Mouse (Mus musculus) CH12.LX (cell line): ENCODE data around the gene Diaph2. TPM values are rescaled to one million over a fixed set of nuclear protein-coding genes. Genes with fewer than 3 reads are reported as not detected.

Experiments used
- DNase-seq: peaks from one replicate; pipeline ENCODE4 v3.0.0-alpha.2; 2013; ENCODE audit errors: extremely low read depth
- H3K27ac ChIP-seq: 2 replicates; pipeline ENCODE4 v1.5.1; 2012; ENCODE audit warnings: low read depth, mild to moderate bottlenecking, control low read depth, moderate library complexity; ENCODE audit not compliant: insufficient read depth
- H3K27me3 ChIP-seq: replicated peaks from 2 replicates; pipeline ENCODE3; 2012; ENCODE audit warnings: inconsistent platforms
- H3K36me3 ChIP-seq, 2 experiments: replicated peaks in 1 of 2; 2 replicates each; pipeline versions ENCODE3 to v1.6.1; 2012; ENCODE audit warnings: inconsistent platforms in 1 of 2, low read length in 1 of 2, mild to moderate bottlenecking in 1 of 2, mixed read lengths in 1 of 2, moderate library complexity in 1 of 2; ENCODE audit not compliant: control insufficient read depth in 1 of 2, insufficient read depth in 1 of 2
- H3K4me1 ChIP-seq, 2 experiments: 2 replicates each; pipeline ENCODE4 v1.6.1; 2012; ENCODE audit warnings: inconsistent platforms in 1 of 2, moderate library complexity in 1 of 2; ENCODE audit not compliant: insufficient read depth in 2 of 2, control insufficient read depth in 1 of 2
- H3K4me2 ChIP-seq: 2 replicates; pipeline ENCODE4 v1.6.1; 2012; ENCODE audit warnings: low read depth, mild to moderate bottlenecking, control low read depth; ENCODE audit not compliant: poor library complexity, insufficient read depth, severe bottlenecking
- H3K4me3 ChIP-seq, 3 experiments: fragments of 150-350 bp in 1 of 3; sonication (generic) in 1 of 3; replicated peaks in 1 of 3; 2 replicates each; pipeline versions ENCODE3 to v1.5.1; 2011 to 2012; ENCODE audit warnings: low read depth in 2 of 3, low read length in 2 of 3, mild to moderate bottlenecking in 2 of 3, moderate library complexity in 2 of 3, control low read depth in 1 of 3, improper control_type of control experiment in 1 of 3, inconsistent platforms in 1 of 3, mixed read lengths in 1 of 3; ENCODE audit not compliant: poor library complexity in 1 of 3
- H3K79me2 ChIP-seq: replicated peaks from 2 replicates; pipeline ENCODE4 v1.6.1; 2012; ENCODE audit warnings: mild to moderate bottlenecking, moderate library complexity; ENCODE audit not compliant: control insufficient read depth, poor library complexity, insufficient read depth, severe bottlenecking; ENCODE audit errors: extremely low read depth
- H3K9ac ChIP-seq: 2 replicates; pipeline ENCODE4 v1.6.1; 2012; ENCODE audit warnings: low read depth, mild to moderate bottlenecking, control low read depth, moderate library complexity; ENCODE audit not compliant: insufficient read depth
- H3K9me3 ChIP-seq: replicated peaks from 2 replicates; pipeline ENCODE3; 2012; ENCODE audit warnings: low read length, inconsistent platforms, mixed read lengths
- BHLHE40 ChIP-seq: IDR thresholded peaks from 2 replicates; pipeline ENCODE4 v1.6.1; 2011; ENCODE audit warnings: mild to moderate bottlenecking, low read depth, low read length, improper control_type of control experiment
- CHD1 ChIP-seq: IDR thresholded peaks from 2 replicates; pipeline ENCODE4 v1.6.1; 2012; ENCODE audit warnings: low read depth, low read length, improper control_type of control experiment, inconsistent platforms
- CTCF ChIP-seq, 2 experiments: IDR thresholded peaks in 1 of 2; conservative IDR thresholded peaks in 1 of 2; 2 replicates each; pipeline ENCODE4 v1.5.1; 2011 to 2012; ENCODE audit warnings: low read depth in 2 of 2, low read length in 2 of 2, improper control_type of control experiment in 1 of 2, inconsistent platforms in 1 of 2, mild to moderate bottlenecking in 1 of 2, moderate library complexity in 1 of 2
- E2F4 ChIP-seq: IDR thresholded peaks from 2 replicates; pipeline ENCODE4 v1.6.1; 2011; ENCODE audit warnings: low read depth, low read length, improper control_type of control experiment; ENCODE audit not compliant: insufficient replicate concordance
- ETS1 ChIP-seq: conservative IDR thresholded peaks from 2 replicates; pipeline ENCODE4 v1.6.1; 2012; ENCODE audit warnings: low read depth, mild to moderate bottlenecking, inconsistent platforms, low read length, improper control_type of control experiment, moderate library complexity
- GABPA ChIP-seq: IDR thresholded peaks from 2 replicates; pipeline ENCODE4 v1.6.1; 2012; ENCODE audit warnings: low read depth, low read length, improper control_type of control experiment, inconsistent platforms; ENCODE audit not compliant: insufficient replicate concordance
- HCFC1 ChIP-seq: IDR thresholded peaks from 2 replicates; pipeline ENCODE4 v1.6.1; 2012; ENCODE audit warnings: low read depth, mild to moderate bottlenecking, inconsistent platforms, low read length, improper control_type of control experiment
- IRF4 ChIP-seq: IDR thresholded peaks from 2 replicates; pipeline ENCODE4 v1.6.1; 2014; ENCODE audit warnings: low read depth, mild to moderate bottlenecking, inconsistent platforms, low read length, improper control_type of control experiment
- JUN ChIP-seq: IDR thresholded peaks from 2 replicates; pipeline ENCODE4 v1.6.1; 2011; ENCODE audit warnings: low read depth, mild to moderate bottlenecking, low read length, improper control_type of control experiment, moderate library complexity; ENCODE audit not compliant: insufficient read depth
- JUND ChIP-seq: conservative IDR thresholded peaks from 2 replicates; pipeline ENCODE4 v1.6.1; 2011; ENCODE audit warnings: low read depth, low read length, improper control_type of control experiment
- KAT2A ChIP-seq: IDR thresholded peaks from 2 replicates; pipeline ENCODE4 v1.6.1; 2012; ENCODE audit warnings: low read length, improper control_type of control experiment, inconsistent platforms; ENCODE audit not compliant: insufficient replicate concordance
- MAZ ChIP-seq: IDR thresholded peaks from 2 replicates; pipeline ENCODE4 v1.6.1; 2012; ENCODE audit warnings: low read depth, mild to moderate bottlenecking, inconsistent platforms, low read length, improper control_type of control experiment, moderate library complexity
- MXI1 ChIP-seq: IDR thresholded peaks from 2 replicates; pipeline ENCODE4 v1.6.1; 2011; ENCODE audit warnings: mild to moderate bottlenecking, low read depth, low read length, improper control_type of control experiment
- NRF1 ChIP-seq: IDR thresholded peaks from 2 replicates; pipeline ENCODE4 v1.6.1; 2014; ENCODE audit warnings: low read depth, mild to moderate bottlenecking, inconsistent platforms, low read length, improper control_type of control experiment, moderate library complexity
- PAX5 ChIP-seq: IDR thresholded peaks from 2 replicates; pipeline ENCODE4 v1.6.1; 2012; ENCODE audit warnings: low read length, inconsistent platforms, mixed read lengths
- POLR2AphosphoS2 ChIP-seq: IDR thresholded peaks from 2 replicates; pipeline ENCODE4 v1.6.1; 2011; ENCODE audit warnings: low read depth, low read length, improper control_type of control experiment
- RAD21 ChIP-seq: IDR thresholded peaks from 2 replicates; pipeline ENCODE4 v1.6.1; 2011; ENCODE audit warnings: low read depth, mild to moderate bottlenecking, low read length, improper control_type of control experiment, moderate library complexity
- RCOR1 ChIP-seq: conservative IDR thresholded peaks from 2 replicates; pipeline ENCODE4 v1.6.1; 2012; ENCODE audit warnings: low read depth, mild to moderate bottlenecking, inconsistent platforms, low read length, improper control_type of control experiment
- SIN3A ChIP-seq: IDR thresholded peaks from 2 replicates; pipeline ENCODE4 v1.6.1; 2012; ENCODE audit warnings: low read length, improper control_type of control experiment, inconsistent platforms
- ZC3H11A ChIP-seq: IDR thresholded peaks from 2 replicates; pipeline ENCODE4 v1.6.1; 2012; ENCODE audit warnings: low read depth, mild to moderate bottlenecking, inconsistent platforms, low read length, improper control_type of control experiment
- ZKSCAN1 ChIP-seq: IDR thresholded peaks from 2 replicates; pipeline ENCODE4 v1.6.1; 2012; ENCODE audit warnings: low read depth, inconsistent platforms, low read length, improper control_type of control experiment, borderline replicate concordance
- ZMIZ1 ChIP-seq: IDR thresholded peaks from 2 replicates; pipeline ENCODE4 v1.6.1; 2012; ENCODE audit warnings: low read depth, mild to moderate bottlenecking, inconsistent platforms, low read length, improper control_type of control experiment
- ZNF384 ChIP-seq: IDR thresholded peaks from 2 replicates; pipeline ENCODE4 v1.6.1; 2012; ENCODE audit warnings: low read depth, low read length, improper control_type of control experiment, inconsistent platforms
- dilution Hi-C: fragments of 300-500 bp; cut with MboI; formaldehyde crosslinking; loops from 2 replicates; pipeline ENCODE4 v1.14.3; 2020; ENCODE audit warnings: low sequenced_read_pairs; ENCODE audit not compliant: extremely low pct_unique_long_range_greater_than_20kb, extremely low pct_ligation_motif_present
- in situ Hi-C: fragments of 300-500 bp; cut with MboI; formaldehyde crosslinking; loops from 3 replicates; pipeline ENCODE4 v1.14.3; 2019; ENCODE audit warnings: low sequenced_read_pairs, low pct_ligation_motif_present, low pct_unique_long_range_greater_than_20kb, mixed read lengths
- polyA plus RNA-seq: library from polyadenylated mRNA; unstranded; fragments of >175 nt; gene quantifications from 2 replicates; pipeline ENCODE4 v1.2.1, GENCODE M21; 2012; ENCODE audit warnings: low read depth; ENCODE audit not compliant: insufficient read length
- total RNA-seq, 2 experiments: library from RNA; depleted of rRNA; stranded (reverse); fragments of 300-350 nt in 1 of 2; fragments of >200 nt in 1 of 2; gene quantifications; 2 replicates each; pipeline ENCODE4 v1.2.3; 2012 to 2014

Diaph2 gene
- total and polyA plus RNA-seq, 3 experiments: not detected

GRCm38 (mm10) chrX:130351480-130351879 lies 601.9 kb downstream of the Diaph2 start:
- Histone ChIP-seq H3K4me2 (no peak overlapping the region), H3K36me3 (no peaks in the 10 kb centered on the region), H3K79me2 (no peaks in the 10 kb centered on the region), H3K27me3 (no peaks in the 10 kb centered on the region), H3K9ac (no peak overlapping the region), H3K4me3 (no peak overlapping the region), H3K27ac (no peak overlapping the region), H3K9me3 (no peaks in the 10 kb centered on the region), H3K4me1 (no peaks in the 10 kb centered on the region)
- no peak for DNase-seq
- TF ChIP-seq MXI1 (no peak), KAT2A (no peak), SIN3A (no peak), MAZ (no peak), JUN (no peak), RCOR1 (no peak), ZC3H11A (no peak), E2F4 (no peak), HCFC1 (no peak), CTCF (conservative IDR thresholded peaks at IDR 0.05 in 1 of 2, IDR thresholded peaks at IDR 0.05 in 1 of 2; ENCODE audit: low read depth in 2 of 2, low read length in 2 of 2) (no peak), POLR2AphosphoS2 (no peak), ETS1 (no peak), ZMIZ1 (no peak), PAX5 (no peak), CHD1 (no peak), NRF1 (no peak), IRF4 (no peak), JUND (no peak), BHLHE40 (no peak)
- in situ Hi-C loops: no loop called here
- dilution Hi-C loops: no loop called here

DNA sequence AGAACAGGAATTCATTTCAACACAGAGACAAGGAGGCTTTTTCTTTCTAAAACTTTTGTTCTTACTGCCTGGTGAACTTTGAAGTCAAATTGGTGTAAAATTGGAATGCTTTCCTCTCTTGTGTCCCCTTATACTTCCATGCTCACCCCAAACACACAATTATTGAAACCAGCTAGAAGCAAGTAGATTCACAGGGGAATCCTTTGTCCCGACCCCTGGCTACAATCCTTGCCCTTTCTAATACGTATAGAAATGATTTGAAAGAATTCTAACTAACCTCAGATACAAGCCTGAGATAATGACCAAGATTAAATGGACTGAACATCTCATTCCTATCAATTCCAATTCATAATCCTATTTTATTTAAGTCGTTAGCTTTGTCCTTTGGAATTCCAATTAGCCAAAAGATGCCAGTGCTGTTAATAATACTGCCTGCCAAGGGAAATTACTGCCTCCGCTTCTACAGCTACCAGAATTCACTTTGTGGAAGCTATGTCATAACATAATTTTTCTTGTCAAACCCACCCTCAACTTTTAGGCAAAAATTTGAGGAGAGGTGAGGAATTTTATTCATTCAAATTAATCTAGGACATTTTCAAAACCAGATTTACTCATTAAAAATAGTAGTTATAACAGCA lies 644.1 kb downstream of the Diaph2 start:
- peaks cover 3% of the 10 kb centered on the region for H3K9me3 ChIP-seq
- no peak overlapping the region for H3K9ac ChIP-seq
- no peak overlapping the region for H3K27ac ChIP-seq
- no peaks in the 10 kb centered on the region for H3K79me2 ChIP-seq
- DNase-seq: no peak
- H3K27me3 ChIP-seq: no peaks in the 10 kb centered on the region
- H3K4me1 ChIP-seq: no peaks in the 10 kb centered on the region
- H3K4me3 ChIP-seq: no peak overlapping the region
- H3K36me3 ChIP-seq: no peaks in the 10 kb centered on the region
- in situ Hi-C loops (no loop called here), dilution Hi-C loops (no loop called here)
- no peak overlapping the region for H3K4me2 ChIP-seq
- TF ChIP-seq ZMIZ1 (no peak), NRF1 (no peak), RAD21 (no peak), BHLHE40 (no peak), MXI1 (no peak), ZNF384 (no peak), GABPA (no peak), CHD1 (no peak), MAZ (no peak), JUN (no peak), ZKSCAN1 (no peak), RCOR1 (no peak)
- TF ChIP-seq, all 38 proteins: peak for 0
